Mouse (Mus musculus) mesoderm, embryonic 11.5 days (tissue): ENCODE data around the gene Gm1043.

Source experiments
- DNase-seq: peaks from one replicate; pipeline ENCODE4 v3.0.0-alpha.2; 2012; ENCODE audit warnings: low read depth, low spot score

The Gm1043 gene

DNA sequence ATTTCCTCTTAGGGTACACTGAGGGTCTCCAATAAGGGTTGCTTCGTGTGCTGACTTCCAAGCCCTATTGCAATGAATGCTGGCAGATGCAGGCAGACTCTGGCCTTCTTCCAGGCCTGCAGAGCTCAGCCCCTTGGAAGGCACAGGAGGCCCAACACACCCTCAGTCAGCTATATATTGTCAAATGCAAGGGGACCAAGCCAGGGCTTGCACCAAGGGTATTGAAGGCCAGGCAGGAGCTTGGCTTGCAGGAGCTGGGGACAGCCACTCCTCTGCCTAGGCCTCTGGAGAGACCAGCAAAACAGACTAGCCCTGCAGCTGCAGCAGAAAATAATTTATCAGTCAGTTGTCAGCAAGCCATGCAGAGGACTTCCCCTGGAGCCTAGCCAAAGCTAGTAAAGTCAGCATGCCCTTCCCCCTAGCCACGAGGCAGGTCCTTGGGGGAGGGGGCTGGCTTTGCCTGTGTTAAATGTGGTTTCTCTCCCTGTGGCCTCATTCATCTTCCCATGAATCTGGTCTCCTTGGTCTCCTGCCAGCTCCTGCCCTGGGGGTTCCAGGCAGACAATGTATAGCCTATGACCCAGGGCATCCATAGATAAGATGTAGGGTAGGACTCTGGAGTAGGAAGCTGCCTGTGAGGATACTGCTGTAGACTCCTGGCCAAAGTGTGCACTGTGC is 113.0 kb downstream of the Gm1043 start:
- peak; percentile 79 for DNase-seq

GRCm38 (mm10) chr5:37202285-37202684 is 117.1 kb downstream of the Gm1043 start:
- peak; percentile 77 for DNase-seq

- DNase-seq = no peak
Observed at GRCm38 (mm10) chr5:37204886-37205285, 119.7 kb downstream of the Gm1043 start.

GRCm38 (mm10) chr5:37205420-37205819 is 120.2 kb downstream of the Gm1043 start:
- no peak for DNase-seq

- no peak for DNase-seq
Observed at GRCm38 (mm10) chr5:37206364-37206763, 121.2 kb downstream of the Gm1043 start.

DNA sequence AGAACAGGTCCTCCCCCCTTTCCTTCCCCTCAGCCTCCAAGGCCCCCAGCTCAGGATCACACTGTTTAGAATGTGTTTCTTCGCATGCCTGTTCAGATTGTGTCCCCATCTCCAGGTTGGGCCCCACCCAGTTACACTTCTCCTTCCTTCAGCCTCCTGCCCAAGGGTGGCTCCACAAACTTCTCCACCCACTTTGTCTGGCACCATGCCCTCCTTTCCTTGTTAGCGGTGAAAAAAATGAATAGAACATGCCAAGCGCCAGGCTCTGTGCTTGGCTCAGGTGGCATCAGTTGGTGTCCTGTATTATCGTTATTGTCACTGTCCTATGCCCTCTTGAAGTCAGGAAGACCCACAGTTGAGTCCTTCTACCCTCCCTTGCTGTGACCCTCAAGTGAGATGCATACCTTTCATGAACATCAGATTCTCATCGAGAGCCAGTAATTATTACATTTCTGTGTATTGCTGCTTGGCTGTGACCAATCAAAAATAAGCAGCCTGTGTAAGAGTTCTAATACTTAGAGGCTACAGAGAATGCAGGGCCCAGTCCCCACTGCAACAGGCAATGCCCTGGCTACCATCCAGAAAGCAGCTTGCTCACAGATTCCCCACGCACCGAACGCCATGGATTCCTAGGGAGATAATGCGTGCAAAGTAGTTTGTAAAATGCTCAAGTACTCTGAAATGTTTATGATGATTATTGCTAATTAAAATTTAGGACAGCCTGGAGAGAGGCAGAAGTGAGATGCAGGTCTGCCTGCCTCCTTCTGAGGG is 128.0 kb downstream of the Gm1043 start:
- no peak for DNase-seq

DNA sequence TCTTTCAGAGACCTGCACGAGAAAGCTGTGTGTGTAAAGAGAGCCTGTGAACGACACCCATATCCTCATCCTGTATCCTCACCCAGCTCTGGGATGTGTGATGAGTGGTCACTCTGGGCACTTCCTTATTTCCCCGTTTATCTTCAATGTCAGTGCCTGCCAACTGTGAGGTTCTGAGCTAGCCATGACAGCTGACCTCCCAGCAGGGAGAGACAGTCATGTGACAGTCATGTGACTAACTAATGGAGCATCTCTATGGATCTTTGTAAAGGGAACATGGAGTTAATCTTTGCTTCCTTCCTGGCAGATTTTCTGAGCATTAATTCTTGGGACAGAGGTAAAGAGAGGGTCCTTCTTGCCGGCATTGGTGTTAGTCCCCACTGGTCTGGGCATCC is 128.5 kb downstream of the Gm1043 start:
- no peak for DNase-seq

- no peak for DNase-seq
Observed at GRCm38 (mm10) chr5:37214614-37215013, 129.4 kb downstream of the Gm1043 start.

DNA sequence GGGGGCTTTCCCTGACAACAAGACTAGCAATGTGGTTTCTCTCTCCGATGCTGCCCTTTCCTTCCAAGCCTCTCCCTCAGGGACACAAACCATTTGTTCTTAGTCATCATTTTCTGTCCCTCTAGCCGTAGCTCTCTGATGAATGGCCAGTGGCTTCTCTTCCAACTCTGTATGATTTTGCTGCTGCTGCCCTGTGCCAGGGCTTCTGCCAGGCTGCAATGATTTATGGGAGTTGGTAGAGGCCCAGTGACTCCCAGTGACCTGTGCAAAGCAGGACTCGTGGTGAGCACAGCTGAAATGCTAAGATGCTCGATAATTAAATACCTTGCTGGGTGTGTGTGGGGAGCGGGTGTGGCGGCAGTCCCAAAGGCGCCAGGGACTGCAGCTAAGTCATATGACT is 130.1 kb downstream of the Gm1043 start:
- no peak for DNase-seq

DNA sequence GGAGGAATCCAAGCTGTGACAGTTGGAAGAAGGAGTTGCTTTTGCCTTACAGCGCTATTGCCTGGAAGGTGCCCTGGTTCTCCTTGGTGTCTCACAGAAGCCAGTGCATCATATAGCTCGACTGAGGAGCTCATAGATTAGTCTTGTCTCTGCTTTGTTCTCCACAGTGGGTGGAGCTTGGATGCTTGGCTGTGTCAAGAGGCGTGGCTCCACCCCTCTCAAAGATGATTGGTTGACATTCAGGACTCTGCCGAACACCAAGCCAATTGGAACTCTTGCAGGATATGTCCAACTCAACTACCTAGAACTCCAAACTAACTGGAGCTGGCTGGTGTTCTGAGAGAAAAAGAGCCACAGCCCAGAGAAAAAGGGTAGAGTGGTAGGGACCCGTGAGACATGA is 134.4 kb downstream of the Gm1043 start:
- DNase-seq = no peak

GRCm38 (mm10) chr5:37220575-37220974 is 135.4 kb downstream of the Gm1043 start:
- no peak for DNase-seq

GRCm38 (mm10) chr5:37221563-37221962 is 136.4 kb downstream of the Gm1043 start:
- DNase-seq = peak; percentile 71

DNA sequence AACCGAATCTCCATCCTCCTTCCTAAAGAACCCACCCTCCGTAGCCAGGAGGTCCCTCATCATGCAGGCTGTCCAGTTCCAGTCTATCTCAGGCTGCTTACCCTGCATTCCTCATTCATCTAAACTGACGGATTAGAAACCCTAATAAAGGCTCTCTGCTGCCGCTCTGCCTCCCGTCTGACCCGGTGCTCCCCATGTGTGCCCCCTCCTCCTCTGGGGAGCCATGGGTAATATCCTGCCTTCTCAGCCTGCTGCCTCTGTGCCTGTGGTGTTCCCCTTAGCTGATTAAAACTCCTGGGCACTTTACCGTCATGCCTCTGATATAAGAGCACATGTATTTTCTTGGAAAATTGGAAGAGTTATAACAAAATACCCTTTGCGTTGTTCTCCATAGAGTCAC is 137.1 kb downstream of the Gm1043 start:
- DNase-seq = no peak

GRCm38 (mm10) chr5:37225708-37226107 is 140.5 kb downstream of the Gm1043 start:
- no peak for DNase-seq

DNA sequence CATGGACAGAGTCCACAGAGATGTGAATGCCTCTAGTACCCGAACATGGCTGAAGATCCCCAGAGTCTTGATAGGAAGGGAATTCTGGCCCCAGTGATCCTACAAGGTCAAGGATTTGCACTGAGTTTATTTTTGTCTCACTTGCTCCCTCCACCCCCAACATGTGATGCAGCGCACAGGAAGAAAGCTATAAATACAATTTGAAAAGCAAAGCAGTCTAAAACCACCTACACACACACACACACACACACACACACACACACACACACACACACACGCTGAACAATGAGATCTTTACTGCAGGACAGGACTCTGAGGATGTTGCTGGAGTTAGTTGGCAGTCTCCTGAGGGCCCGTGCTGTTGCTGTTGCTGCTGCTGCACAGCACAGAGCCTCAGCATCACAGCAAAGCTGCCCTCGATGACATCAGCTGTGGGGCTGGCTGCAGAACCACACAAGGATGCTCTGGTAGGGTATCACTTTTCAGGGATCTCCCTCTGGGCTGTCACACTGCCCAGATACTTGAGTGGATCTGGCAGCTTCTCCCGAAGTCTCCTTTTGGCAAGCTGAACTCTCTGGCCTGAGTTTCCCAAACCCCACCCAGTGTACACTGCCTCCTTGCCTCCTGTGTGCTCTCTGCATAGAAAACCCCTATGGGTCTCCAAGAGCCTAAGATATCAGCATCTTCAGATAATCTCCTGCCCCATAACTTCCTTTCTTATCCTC is 142.9 kb downstream of the Gm1043 start:
- DNase-seq = no peak

DNA sequence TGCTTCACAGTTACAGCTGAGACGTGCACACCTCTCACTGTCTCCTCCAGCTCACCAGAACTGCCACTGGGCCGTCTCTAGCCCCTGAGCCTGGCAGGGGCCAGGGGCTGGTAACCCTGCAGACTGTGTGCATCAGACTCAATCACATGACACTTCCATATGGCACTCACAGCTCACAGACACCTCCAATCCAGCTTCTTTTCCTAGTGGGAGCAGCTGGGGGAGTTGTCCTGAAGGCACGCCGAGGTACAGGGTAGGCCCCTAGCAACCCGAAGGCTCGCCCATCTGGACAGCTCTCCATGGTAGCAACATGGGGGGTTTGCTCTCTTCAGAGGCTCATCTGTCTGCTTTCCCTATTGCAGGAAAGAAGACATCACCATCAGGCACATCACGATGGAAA is 143.7 kb downstream of the Gm1043 start:
- DNase-seq = no peak

DNA sequence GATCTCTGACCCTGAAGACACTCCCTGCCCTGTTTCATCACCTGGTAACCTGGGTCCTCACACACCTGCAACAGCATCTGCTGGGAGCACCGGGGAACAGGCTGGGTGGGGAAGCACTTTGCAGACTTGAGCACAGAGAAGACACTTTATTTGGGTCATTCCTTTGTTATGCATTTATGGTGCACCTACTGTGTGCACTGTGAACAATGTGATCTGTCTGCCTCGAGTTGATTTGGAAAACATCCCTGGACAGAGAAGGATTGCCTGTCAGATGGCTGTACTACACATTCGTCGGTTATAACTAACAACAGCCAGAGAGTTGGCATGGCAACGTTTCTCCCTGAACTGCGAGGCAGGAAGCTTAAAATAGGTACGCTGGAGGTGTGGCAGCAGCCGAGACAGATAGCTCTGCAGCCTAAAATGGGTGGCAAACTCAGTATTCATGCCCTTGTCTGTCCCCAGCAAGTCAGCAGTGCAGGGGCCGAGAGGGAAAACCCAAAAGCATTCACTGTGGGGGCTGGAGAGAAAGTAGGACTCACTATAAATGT is 147.9 kb downstream of the Gm1043 start:
- no peak for DNase-seq

- DNase-seq = no peak
Observed at GRCm38 (mm10) chr5:37238654-37239053, 153.5 kb downstream of the Gm1043 start.

DNA sequence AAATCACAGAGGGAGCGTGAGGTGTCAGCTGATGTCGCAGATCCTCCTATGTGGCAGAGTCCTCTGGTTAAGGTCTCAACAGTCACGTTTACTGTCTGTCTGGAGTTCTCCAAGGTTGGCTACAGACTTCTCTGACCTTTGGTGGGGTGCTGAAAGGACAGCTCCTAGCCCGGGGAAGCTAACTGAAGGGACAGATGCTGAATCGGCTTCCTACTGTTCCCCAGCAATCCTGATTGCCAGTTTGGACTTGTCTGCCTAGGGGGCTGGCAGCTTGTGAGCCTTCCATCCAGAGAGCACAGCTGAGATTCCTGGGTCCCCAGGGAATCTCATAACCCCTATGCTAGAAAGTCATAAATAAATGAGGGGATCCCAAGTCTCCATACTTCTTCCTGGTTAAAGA is 155.4 kb downstream of the Gm1043 start:
- DNase-seq = peak; percentile 82

DNA sequence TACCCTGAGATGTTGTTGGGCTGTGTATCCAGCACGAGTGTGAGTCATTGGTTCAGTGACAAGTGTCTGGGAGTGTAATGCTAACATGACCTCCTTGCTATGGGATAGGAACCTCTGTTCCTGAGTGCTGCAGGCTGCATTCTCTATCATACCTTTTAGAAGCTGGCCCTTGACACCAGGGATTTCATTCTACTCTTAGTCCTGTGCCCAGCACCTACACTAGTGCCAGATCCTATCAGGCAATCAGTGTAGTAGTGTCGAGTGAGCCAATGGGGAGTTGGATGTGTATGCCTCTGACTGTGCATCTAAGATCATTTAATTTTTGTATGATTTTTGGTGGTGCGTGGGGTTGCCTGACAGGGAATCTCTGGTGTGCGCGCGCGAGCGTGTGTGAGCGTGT is 156.1 kb downstream of the Gm1043 start:
- DNase-seq = no peak

DNA sequence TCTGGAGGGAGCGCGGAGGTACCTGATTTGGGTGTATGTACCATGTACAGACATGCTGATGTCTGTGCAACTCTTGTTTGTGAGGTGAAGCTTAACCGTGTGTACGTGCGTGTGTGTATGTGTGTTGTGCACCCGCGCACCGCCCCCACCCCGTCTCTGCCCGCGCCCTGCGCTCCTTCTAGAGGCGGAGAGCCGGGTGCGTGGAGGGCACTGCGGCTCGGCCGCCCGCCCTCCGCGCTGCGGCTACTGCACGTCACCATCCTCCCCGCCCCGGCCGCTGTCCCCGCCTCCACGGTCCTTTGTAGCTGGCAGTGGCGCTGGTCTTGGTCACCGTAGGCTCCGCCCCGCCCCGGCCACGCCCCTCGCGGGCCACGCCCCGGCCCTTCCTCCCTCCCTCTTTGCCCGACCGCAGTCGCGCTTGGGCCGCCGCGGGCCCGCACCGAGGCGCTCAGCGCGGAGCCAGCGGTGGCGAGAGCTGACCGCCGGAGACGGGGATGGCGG is 156.5 kb downstream of the Gm1043 start, which contains the start of gene Crmp1:
Crmp1 (plus strand) TSS at position 290 of the 501 bp plus-strand sequence.
- DNase-seq = peak; percentile 89
